Mouse (Mus musculus): Measurements from ENCODE around the gene Ajuba.

Ajuba gene

GRCm38 (mm10) chr14:54592319-54592934 is 15.1 kb upstream of the Ajuba start:
- DNase-seq (ENCODE audit: low read depth): peak; percentile 79

GRCm38 (mm10) chr14:54591056-54591455 is 13.7 kb upstream of the Ajuba start:
- DNase-seq (ENCODE audit: low read depth): no peak

GRCm38 (mm10) chr14:54583681-54584338 is 6.5 kb upstream of the Ajuba start:
- DNase-seq (ENCODE audit: low read depth): peak; percentile 73

- no peak for DNase-seq (ENCODE audit: low read depth)
Observed at GRCm38 (mm10) chr14:54582536-54582935, 5.2 kb upstream of the Ajuba start.

GRCm38 (mm10) chr14:54579638-54580037 is 2.3 kb upstream of the Ajuba start:
- DNase-seq (ENCODE audit: low read depth): peak; percentile 48

- DNase-seq (ENCODE audit: low read depth): peak; percentile 42
Observed at GRCm38 (mm10) chr14:54578063-54578462, 705 bp upstream of the Ajuba start.

- DNase-seq (ENCODE audit: low read depth): no peak
Observed at GRCm38 (mm10) chr14:54576241-54577088, 893 bp downstream of the Ajuba start.

GRCm38 (mm10) chr14:54575631-54576030 is 1.7 kb downstream of the Ajuba start:
- DNase-seq (ENCODE audit: low read depth): no peak

GRCm38 (mm10) chr14:54575031-54575430 is 2.3 kb downstream of the Ajuba start:
- no peak for DNase-seq (ENCODE audit: low read depth)

- DNase-seq (ENCODE audit: low read depth): no peak
Observed at GRCm38 (mm10) chr14:54574253-54574652, 3.1 kb downstream of the Ajuba start.

- no peak for DNase-seq (ENCODE audit: low read depth)
Observed at GRCm38 (mm10) chr14:54572790-54573736, 4.3 kb downstream of the Ajuba start.

GRCm38 (mm10) chr14:54572122-54572521 is 5.2 kb downstream of the Ajuba start:
- DNase-seq (ENCODE audit: low read depth): no peak

- no peak for DNase-seq (ENCODE audit: low read depth)
Observed at GRCm38 (mm10) chr14:54569451-54570392, 7.6 kb downstream of the Ajuba start.

- DNase-seq (ENCODE audit: low read depth): peak; percentile 82
Observed at GRCm38 (mm10) chr14:54568694-54569414, 8.5 kb downstream of the Ajuba start.

- no peak for DNase-seq (ENCODE audit: low read depth)
Observed at GRCm38 (mm10) chr14:54560527-54561242, 16.7 kb downstream of the Ajuba start.

- no peak for DNase-seq (ENCODE audit: low read depth)
Observed at GRCm38 (mm10) chr14:54557330-54557729, 20.0 kb downstream of the Ajuba start.

GRCm38 (mm10) chr14:54553975-54554769 is 23.2 kb downstream of the Ajuba start, which contains the start of gene Haus4:
TSS of gene Haus4 (minus strand) at chr14:54554616.
- peak; percentile 97 for DNase-seq (ENCODE audit: low read depth)

GRCm38 (mm10) chr14:54553454-54553974 is 23.8 kb downstream of the Ajuba start:
- peak; percentile 76 for DNase-seq (ENCODE audit: low read depth)

Measured in 416B (cell line).